Mouse (Mus musculus) lung, postnatal 4 days (tissue): ENCODE data around the gene Tmprss2.
"Not testable (repeated sequence)": the region's sequence is repeated elsewhere in the genome, so short reads cannot be mapped to it uniquely, and the experiment has no call there.

ENCODE experiments used
- DNase-seq, 2 experiments: peaks; one replicate each; pipeline ENCODE4 v3.0.0; 2021

Tmprss2 gene

GRCm38 (mm10) chr16:97582876-97583275, 28.1 kb downstream of the Tmprss2 start:
- not testable (repeated sequence) for DNase-seq

- no peak for DNase-seq
These were observed 41.6 kb downstream of the Tmprss2 start for GRCm38 (mm10) chr16:97569426-97569825.

GRCm38 (mm10) chr16:97568662-97569061, 42.3 kb downstream of the Tmprss2 start:
- peak in 1 of 2 experiments; percentile 64 for DNase-seq

GRCm38 (mm10) chr16:97544340-97544739, 66.7 kb downstream of the Tmprss2 start:
- DNase-seq: no peak

GRCm38 (mm10) chr16:97536859-97537258, 74.1 kb downstream of the Tmprss2 start:
- no peak for DNase-seq

- DNase-seq: peak; percentile 57 to 66
These were observed 75.1 kb downstream of the Tmprss2 start for GRCm38 (mm10) chr16:97535808-97536413.

- peak; percentile 61 to 67 for DNase-seq
These were observed 76.0 kb downstream of the Tmprss2 start for GRCm38 (mm10) chr16:97534876-97535461.

GRCm38 (mm10) chr16:97534448-97534847, 76.5 kb downstream of the Tmprss2 start:
- no peak for DNase-seq

GRCm38 (mm10) chr16:97533751-97534150, 77.2 kb downstream of the Tmprss2 start:
- DNase-seq: no peak

- no peak for DNase-seq
These were observed 77.9 kb downstream of the Tmprss2 start for GRCm38 (mm10) chr16:97533126-97533525.

- no peak for DNase-seq
These were observed 81.8 kb downstream of the Tmprss2 start for GRCm38 (mm10) chr16:97529241-97529640.

GRCm38 (mm10) chr16:97523024-97523423, 88.0 kb downstream of the Tmprss2 start:
- peak in 1 of 2 experiments; percentile 56 for DNase-seq

GRCm38 (mm10) chr16:97521983-97522382, 89.0 kb downstream of the Tmprss2 start:
- DNase-seq: no peak

- no peak for DNase-seq
These were observed 94.7 kb downstream of the Tmprss2 start for GRCm38 (mm10) chr16:97516341-97516740.
